Comparison of ENCODE assay signal across 14 mouse cellular contexts in genomic region chr1:36053566-36053965, GRCm38 (mm10).
"Had no signal": no experiment of that assay in that cellular context is flagged by ENCODE, and none has a peak within 500 bp of the region (broad histone marks: within the 10 kb centered on the region; RNA-seq: fewer than 3 reads in every experiment).

No protein-coding gene starts in this region.

- H3K9ac ChIP-seq: limb, embryonic 12.5 days; liver, embryonic 15.5 days; midbrain, embryonic 13.5 days had no signal

- ATAC-seq: lung, postnatal 0 days; midbrain, embryonic 13.5 days had no signal

- H3K4me1 ChIP-seq: limb, embryonic 12.5 days; midbrain, embryonic 13.5 days had no signal

- H3K27me3 ChIP-seq: limb, embryonic 12.5 days; liver, embryonic 15.5 days; midbrain, embryonic 13.5 days had no signal

- H3K27ac ChIP-seq: kidney, postnatal 0 days; layer of hippocampus, adult 2 months; limb, embryonic 12.5 days; liver, embryonic 15.5 days; midbrain, embryonic 13.5 days had no signal

- H3K36me3 ChIP-seq: limb, embryonic 12.5 days; liver, embryonic 15.5 days; midbrain, embryonic 13.5 days had no signal

- DNase-seq: kidney, adult 9 months; kidney, postnatal 4 days; lung, adult 2 months; lung, postnatal 36 days; retina, postnatal 1 day; right cerebral cortex, postnatal 4 days; spleen, adult 18-20 months; thymus, postnatal 36 days had no signal

- H3K4me2 ChIP-seq: limb, embryonic 12.5 days; liver, embryonic 15.5 days; midbrain, embryonic 13.5 days had no signal

- H3K4me3 ChIP-seq: layer of hippocampus, adult 2 months; limb, embryonic 12.5 days; liver, embryonic 15.5 days; midbrain, embryonic 13.5 days had no signal

- H3K9me3 ChIP-seq: limb, embryonic 12.5 days; liver, embryonic 15.5 days; midbrain, embryonic 13.5 days had no signal
